Mouse (Mus musculus) fat pad, adult 2 months (tissue): Measurements from ENCODE around the gene Hoxb13.

Experiments
- DNase-seq: peaks from one replicate; pipeline ENCODE4 v3.0.0-alpha.2; 2011; ENCODE audit warnings: low read depth, low spot score; ENCODE audit errors: extremely low read depth

Hoxb13 gene

GRCm38 (mm10) chr11:96189810-96190522 is 4.2 kb upstream of the Hoxb13 start:
- no peak for DNase-seq

GRCm38 (mm10) chr11:96191132-96191531 is 3.0 kb upstream of the Hoxb13 start:
- DNase-seq, result no peak

- no peak for DNase-seq
Measured at GRCm38 (mm10) chr11:96194401-96194710, 240 bp downstream of the Hoxb13 start.

GRCm38 (mm10) chr11:96194961-96195640 is 985 bp downstream of the Hoxb13 start:
- no peak for DNase-seq

GRCm38 (mm10) chr11:96195769-96196280 is 1.7 kb downstream of the Hoxb13 start:
- no peak for DNase-seq

- DNase-seq, result no peak
Measured at GRCm38 (mm10) chr11:96198642-96199041, 4.5 kb downstream of the Hoxb13 start.

GRCm38 (mm10) chr11:96199181-96200086 is 5.3 kb downstream of the Hoxb13 start:
- DNase-seq, result no peak

GRCm38 (mm10) chr11:96200183-96200655 is 6.1 kb downstream of the Hoxb13 start:
- no peak for DNase-seq

GRCm38 (mm10) chr11:96201741-96202140 is 7.6 kb downstream of the Hoxb13 start:
- no peak for DNase-seq

- DNase-seq, result no peak
Measured at GRCm38 (mm10) chr11:96202401-96203081, 8.4 kb downstream of the Hoxb13 start.

- DNase-seq, result no peak
Measured at GRCm38 (mm10) chr11:96203182-96203788, 9.2 kb downstream of the Hoxb13 start.

- no peak for DNase-seq
Measured at GRCm38 (mm10) chr11:96203789-96204186, 9.7 kb downstream of the Hoxb13 start.

- no peak for DNase-seq
Measured at GRCm38 (mm10) chr11:96204351-96204750, 10.2 kb downstream of the Hoxb13 start.

- DNase-seq, result no peak
Measured at GRCm38 (mm10) chr11:96205426-96206131, 11.5 kb downstream of the Hoxb13 start.

- no peak for DNase-seq
Measured at GRCm38 (mm10) chr11:96223813-96224212, 29.7 kb downstream of the Hoxb13 start.

GRCm38 (mm10) chr11:96227676-96228075 is 33.6 kb downstream of the Hoxb13 start:
- no peak for DNase-seq

GRCm38 (mm10) chr11:96234906-96235305 is 40.8 kb downstream of the Hoxb13 start:
- DNase-seq, result no peak

- DNase-seq, result no peak
Measured at GRCm38 (mm10) chr11:96240211-96240610, 46.1 kb downstream of the Hoxb13 start.
